Mouse (Mus musculus): ENCODE results near the gene Usp3. TPM values are rescaled to one million over a fixed set of nuclear protein-coding genes. Genes with fewer than 3 reads are reported as not detected.

Gene Usp3
- 22.5 and 23.3 TPM in 2 replicates for polyA plus RNA-seq (2012)

DNA sequence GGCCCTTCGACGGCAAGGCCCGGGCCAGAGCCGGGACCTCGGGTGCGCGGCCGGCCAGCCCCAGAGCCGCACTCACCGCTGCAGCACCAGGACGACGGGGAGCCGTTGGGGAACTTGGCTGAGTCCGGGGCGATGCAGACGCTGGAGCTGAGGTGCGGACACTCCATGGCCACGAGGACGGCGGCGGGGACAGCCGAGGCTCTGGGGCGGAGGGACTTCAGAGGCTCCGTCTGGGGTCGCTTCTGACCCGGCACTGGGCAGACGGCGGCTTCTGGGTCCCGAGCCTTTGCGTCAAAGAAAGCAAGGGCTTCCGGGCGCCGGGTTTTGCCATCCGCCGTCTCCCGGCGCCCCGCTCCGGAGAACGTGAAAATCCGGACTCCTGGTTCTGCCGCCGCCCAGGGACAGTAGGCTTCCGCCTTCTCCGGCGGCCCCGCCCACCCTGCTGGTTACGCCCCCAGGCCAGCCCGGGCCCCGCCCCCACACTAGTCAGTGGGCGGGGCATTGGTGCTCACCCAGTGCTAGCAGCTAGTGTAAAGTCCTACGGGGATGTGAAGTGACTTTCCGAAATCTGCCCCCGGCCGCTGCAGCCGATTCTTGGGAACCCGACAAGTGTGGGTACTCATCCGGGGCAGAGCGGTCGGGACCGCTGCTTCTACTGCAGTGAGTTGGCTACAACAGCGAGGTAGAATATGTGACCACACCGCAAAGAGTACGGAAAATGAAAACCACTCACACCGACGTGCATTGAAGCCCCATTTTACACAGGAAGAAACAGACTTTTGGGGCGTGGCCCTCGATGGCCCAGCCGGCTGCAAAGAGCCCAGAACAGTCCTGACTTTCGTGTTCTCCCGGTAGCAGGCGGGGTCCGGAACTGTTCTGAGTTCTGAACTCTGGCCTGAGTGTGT, at the start of gene Usp3:
Gene Usp3 (minus strand): TSS at position 435 of the 905 bp plus-strand sequence.

DNA sequence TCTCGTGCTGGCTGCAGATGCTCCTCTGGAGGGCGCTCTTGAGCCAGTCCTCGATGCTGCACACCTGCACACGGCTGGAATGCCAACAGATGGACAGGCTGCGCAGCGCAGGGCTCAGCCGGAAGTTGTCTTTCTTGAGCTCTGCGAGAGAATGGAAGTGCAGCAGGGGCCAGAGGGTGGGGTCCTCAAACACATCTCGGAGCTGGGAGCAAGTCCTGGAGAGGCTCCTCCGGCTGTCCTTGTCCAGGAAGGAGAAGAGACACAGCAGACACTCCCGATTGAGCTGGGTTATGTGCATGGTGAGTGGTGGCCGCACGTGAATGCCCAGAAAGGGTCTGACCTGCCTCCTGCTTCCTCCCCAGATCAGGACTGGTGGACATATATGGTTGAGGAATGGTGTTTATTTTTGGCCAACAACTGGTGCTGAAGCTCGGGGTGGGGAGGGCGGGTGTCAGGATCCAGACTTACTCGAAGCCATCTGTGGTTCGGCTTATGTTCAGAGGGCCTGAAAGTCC, 78.6 kb downstream of the Usp3 start, which contains the start of gene Fbxl22:
Gene Fbxl22 (minus strand): TSS at position 338 of the 515 bp plus-strand sequence.

Other genes with a start within 250 kb of the Usp3 start
- gene Herc1, start 242.7 kb downstream of the Usp3 start, polyA plus RNA-seq (2012), result 5.2 and 6.2 TPM in 2 replicates
- 1.0 and 1.4 TPM in 2 replicates for gene Fbxl22, start 78.5 kb downstream of the Usp3 start, polyA plus RNA-seq (2012)
- gene Car12, start 120.5 kb upstream of the Usp3 start, polyA plus RNA-seq (2012), result 2.9 and 3.9 TPM in 2 replicates
- gene Aph1b, start 202.3 kb upstream of the Usp3 start, polyA plus RNA-seq (2012), result 0.28 and 0.44 TPM in 2 replicates
- not detected in 2 replicates for gene Gm10647, start 203.9 kb upstream of the Usp3 start, polyA plus RNA-seq (2012)
- gene Aph1c, start 241.6 kb upstream of the Usp3 start, polyA plus RNA-seq (2012), result 0.26 and 0.34 TPM in 2 replicates